Mouse (Mus musculus): ENCODE data around the gene Palm3. TPM values are rescaled to one million over a fixed set of nuclear protein-coding genes. Genes with fewer than 3 reads are reported as not detected.

Palm3 gene
- polyA plus RNA-seq, 1 experiment from 2014 or later, result 0.06 TPM

DNA sequence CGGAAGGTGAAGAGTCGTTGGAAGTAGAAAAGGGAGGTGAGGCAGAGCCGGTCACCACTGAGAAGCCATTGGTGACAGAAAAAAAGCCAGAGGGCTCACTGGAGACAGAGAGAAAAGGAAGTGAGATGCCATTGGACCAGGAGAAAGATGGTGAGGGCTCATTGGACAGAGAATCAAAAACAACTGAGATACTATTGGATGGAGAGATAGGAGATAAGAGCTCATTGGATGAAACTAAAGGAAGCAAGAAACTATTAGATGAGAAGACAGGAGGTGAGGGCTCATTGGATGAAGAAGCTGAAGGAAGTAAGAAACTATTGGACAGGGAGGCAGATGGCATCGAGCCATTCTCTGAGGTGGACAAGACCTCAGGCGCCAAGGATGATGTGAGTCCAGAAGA lies 8.0 kb downstream of the Palm3 start:
- Histone ChIP-seq H3K27me3 (peaks cover 56% of the 10 kb centered on the region), H3K4me2 (no peak overlapping the region), H3K27ac (no peak overlapping the region), H3K36me3 (no peaks in the 10 kb centered on the region), H3K4me1 (replicated peaks) (peaks cover 7% of the 10 kb centered on the region), H3K4me3 (replicated peaks) (no peak overlapping the region), H3K9me3 (replicated peaks) (no peaks in the 10 kb centered on the region), H3K9ac (no peak overlapping the region)
- 67% methylated on average over 5 of the region's 5 CpGs for WGBS (ENCODE audit: insufficient replicate concordance)
- DNase-seq (no peak), ATAC-seq (ENCODE audit: low read depth) (no peak)

DNA sequence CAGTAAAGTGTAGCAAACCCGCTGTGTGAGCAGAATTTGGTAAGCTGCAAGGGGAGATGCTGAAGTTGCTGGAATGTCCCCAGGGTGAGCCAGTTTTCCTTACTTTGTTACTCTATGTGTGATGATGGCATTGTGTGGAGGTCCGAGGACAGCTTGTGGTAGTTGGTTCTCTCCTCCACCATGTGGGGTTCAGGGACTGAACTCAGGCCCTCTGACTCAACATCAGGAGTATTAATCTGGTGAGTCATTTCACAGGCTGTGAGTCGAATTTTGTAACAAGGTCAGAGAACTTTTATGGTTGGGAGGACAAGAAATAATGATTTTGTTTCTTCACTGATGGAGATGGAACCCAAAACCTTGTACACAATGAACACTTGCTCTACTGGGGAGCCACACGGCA lies 11.5 kb downstream of the Palm3 start:
- no peaks in the 10 kb centered on the region for H3K9me3 ChIP-seq (replicated peaks)
- no peak overlapping the region for H3K4me3 ChIP-seq (replicated peaks)
- DNase-seq (no peak), ATAC-seq (ENCODE audit: low read depth) (no peak)
- no peak overlapping the region for H3K9ac ChIP-seq
- peaks cover 29% of the 10 kb centered on the region for H3K27me3 ChIP-seq
- H3K4me2 ChIP-seq, result no peak overlapping the region
- 61% methylated on average over 4 of the region's 4 CpGs for WGBS (ENCODE audit: insufficient replicate concordance)
- H3K4me1 ChIP-seq (replicated peaks), result no peaks in the 10 kb centered on the region
- H3K36me3 ChIP-seq, result no peaks in the 10 kb centered on the region
- H3K27ac ChIP-seq, result no peak overlapping the region

DNA sequence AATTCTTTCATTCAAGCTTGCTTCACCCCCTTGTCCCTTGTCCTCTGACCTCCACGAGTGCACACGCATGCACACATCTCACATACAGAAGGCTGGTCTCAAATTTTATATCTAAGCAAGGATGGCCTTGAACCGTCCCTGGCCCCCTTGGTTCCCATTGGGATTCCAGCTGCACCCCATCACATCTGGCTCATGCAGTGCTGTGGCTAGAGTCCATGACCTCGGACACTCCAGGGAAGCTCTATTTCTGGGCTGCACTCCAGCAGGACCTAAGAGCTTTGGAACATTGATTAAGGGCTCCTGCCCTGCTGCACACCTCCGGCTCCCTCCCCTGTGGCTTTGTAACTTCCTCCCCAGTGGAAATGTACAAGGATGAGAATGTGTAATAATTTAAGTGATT lies 16.7 kb downstream of the Palm3 start:
- ATAC-seq (ENCODE audit: low read depth), result no peak
- Histone ChIP-seq H3K4me3 (replicated peaks) (no peak overlapping the region), H3K27ac (no peak overlapping the region), H3K27me3 (peaks cover 47% of the 10 kb centered on the region), H3K4me1 (replicated peaks) (peaks cover 8% of the 10 kb centered on the region; the same call in 1 of the 2 replicates), H3K9me3 (replicated peaks) (no peaks in the 10 kb centered on the region), H3K36me3 (no peaks in the 10 kb centered on the region), H3K4me2 (no peak overlapping the region), H3K9ac (no peak overlapping the region)
- 62% methylated on average over 5 of the region's 5 CpGs for WGBS (ENCODE audit: insufficient replicate concordance)
- DNase-seq, result no peak

DNA sequence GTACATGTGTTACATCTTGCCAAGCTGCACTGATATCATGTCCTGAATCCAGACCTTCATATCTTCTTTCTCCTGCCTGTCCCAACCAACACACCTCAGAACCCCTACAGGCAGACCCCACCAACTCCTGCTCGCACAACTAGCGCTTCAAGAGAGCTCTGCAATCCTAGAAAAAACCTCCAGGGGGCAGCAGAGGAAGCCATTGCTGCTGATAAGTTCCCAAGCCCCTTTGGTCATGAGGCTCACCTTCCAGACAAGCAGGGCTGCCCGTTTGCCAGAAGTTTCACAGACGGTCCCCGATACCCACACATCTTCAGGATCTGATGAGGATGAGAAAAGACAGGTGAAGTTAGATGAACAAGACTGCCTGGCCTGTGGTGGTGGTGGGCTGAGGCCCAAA lies 17.8 kb downstream of the Palm3 start:
- ATAC-seq (ENCODE audit: low read depth) (no peak), DNase-seq (peak; percentile 41)
- no peaks in the 10 kb centered on the region for H3K9me3 ChIP-seq (replicated peaks)
- peaks cover 57% of the 10 kb centered on the region for H3K27me3 ChIP-seq
- no peak overlapping the region for H3K4me3 ChIP-seq (replicated peaks)
- 5% methylated on average over 5 of the region's 5 CpGs for WGBS (ENCODE audit: insufficient replicate concordance)
- peaks cover 8% of the 10 kb centered on the region; the same call in 1 of the 2 replicates for H3K4me1 ChIP-seq (replicated peaks)
- H3K27ac ChIP-seq, result no peak overlapping the region
- no peak overlapping the region for H3K4me2 ChIP-seq
- H3K9ac ChIP-seq, result no peak overlapping the region
- H3K36me3 ChIP-seq, result no peaks in the 10 kb centered on the region

DNA sequence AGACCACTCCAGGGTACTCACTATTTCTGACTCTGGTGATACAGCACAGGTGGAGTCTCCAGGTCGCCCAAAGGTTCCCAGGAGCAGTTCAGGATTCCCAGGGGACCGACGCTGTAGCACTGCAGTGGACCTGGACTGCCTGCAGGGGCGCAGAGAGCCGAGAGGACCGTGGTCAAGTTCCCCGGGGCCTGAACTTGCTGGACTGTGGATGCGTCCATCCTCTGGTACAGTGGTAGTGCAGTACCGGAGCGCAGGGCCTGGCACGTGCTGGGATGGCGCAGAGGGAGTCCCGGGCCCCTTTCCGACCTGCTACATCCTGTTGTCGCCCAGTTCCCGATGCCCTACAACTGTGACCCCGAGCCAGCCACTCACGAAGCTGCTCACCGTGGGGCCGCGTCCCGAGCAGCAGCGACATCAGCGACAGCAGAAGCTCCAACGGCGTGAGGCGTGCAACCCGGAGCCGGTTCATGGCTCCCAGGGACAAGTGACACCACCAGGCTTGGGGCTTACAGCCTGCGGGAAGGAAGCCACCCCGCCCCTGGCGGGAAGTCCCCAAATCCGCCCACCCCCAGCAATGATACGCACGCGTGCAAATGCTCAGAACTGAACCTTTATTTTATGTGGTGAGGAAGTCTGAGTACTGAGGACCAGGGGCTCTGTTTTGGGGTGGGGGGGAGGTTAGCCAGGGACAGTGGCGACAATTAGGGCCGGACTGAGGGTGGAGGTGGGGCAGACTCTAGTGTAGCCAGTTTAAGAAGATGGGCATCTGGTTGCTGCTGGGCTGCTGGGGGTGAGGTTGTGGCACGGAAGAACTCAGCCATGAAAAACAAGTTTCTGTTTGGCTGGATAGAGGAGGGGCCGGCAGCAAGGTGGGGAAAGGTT lies 21.0 kb downstream of the Palm3 start, which contains the start of gene Il27ra:
Il27ra (minus strand) TSS at position 524 of the 882 bp plus-strand sequence.
- Histone ChIP-seq H3K4me1 (replicated peaks) (peaks cover 12% of the 10 kb centered on the region; the same call in 1 of the 2 replicates), H3K27me3 (peaks cover 71% of the 10 kb centered on the region), H3K9me3 (replicated peaks) (no peaks in the 10 kb centered on the region), H3K36me3 (no peaks in the 10 kb centered on the region), H3K27ac (no peak within 1 kb of the TSS), H3K4me3 (replicated peaks) (peak within 1 kb of the TSS; percentile 42), H3K4me2 (peak within 1 kb of the TSS; percentile 57), H3K9ac (peak within 1 kb of the TSS; percentile 35; the same call in 1 of the 2 replicates)
- no peak for DNase-seq
- 3% methylated on average over 40 of the region's 40 CpGs for WGBS (ENCODE audit: insufficient replicate concordance)
- ATAC-seq (ENCODE audit: low read depth), result peak; percentile 65; the same call in 1 of the 2 replicates

DNA sequence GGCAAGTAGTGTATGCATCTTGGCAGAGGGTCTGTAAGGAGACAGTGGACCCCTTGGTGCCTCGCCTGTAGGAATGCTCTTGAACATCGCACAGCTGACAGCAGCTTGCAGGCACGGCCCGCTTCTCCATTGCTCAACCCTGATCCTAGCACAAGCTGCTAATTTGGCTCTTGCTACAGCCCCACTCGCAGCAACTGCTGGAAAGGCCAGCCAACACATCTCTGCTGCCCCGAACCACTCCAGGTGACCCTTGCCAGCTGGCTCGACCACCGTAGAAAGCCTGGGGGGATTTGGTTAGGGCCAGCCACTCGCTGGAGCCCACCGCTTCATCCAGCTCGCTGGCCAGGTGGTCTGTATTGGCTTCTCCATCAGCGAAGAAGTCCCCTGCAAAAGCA lies 21.7 kb downstream of the Palm3 start:
- peak overlapping the region; percentile 42; the same call in 1 of the 2 replicates for H3K4me3 ChIP-seq (replicated peaks)
- no peak overlapping the region for H3K9ac ChIP-seq
- H3K9me3 ChIP-seq (replicated peaks), result no peaks in the 10 kb centered on the region
- peak overlapping the region; percentile 57 for H3K4me2 ChIP-seq
- H3K4me1 ChIP-seq (replicated peaks), result peaks cover 12% of the 10 kb centered on the region; the same call in 1 of the 2 replicates
- no peak overlapping the region for H3K27ac ChIP-seq
- no peak for DNase-seq
- WGBS (ENCODE audit: insufficient replicate concordance), result 28% methylated on average over 12 of the region's 12 CpGs
- peaks cover 76% of the 10 kb centered on the region for H3K27me3 ChIP-seq
- no peak for ATAC-seq (ENCODE audit: low read depth)
- no peaks in the 10 kb centered on the region for H3K36me3 ChIP-seq

DNA sequence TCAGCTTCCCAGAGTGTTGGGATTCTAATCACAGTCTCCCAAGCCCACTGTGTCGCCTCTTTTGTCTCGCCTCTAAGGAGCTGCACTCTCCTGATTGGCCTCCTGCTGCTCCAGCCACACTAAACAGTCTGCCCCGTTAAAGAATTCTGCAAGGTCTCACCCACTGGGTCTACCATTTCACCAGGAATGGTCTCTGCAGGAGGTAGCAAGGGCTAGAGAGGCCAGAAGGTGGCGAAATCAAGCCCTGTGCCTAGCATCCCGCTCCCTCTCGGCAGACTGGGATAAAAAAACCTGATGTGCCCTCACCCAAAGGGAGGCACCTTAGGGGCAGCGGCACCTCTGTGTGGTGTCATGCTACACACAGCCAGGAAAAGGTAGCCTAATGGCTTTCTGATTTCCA lies 22.8 kb downstream of the Palm3 start:
- Histone ChIP-seq H3K4me3 (replicated peaks) (no peak overlapping the region), H3K9me3 (replicated peaks) (no peaks in the 10 kb centered on the region), H3K27me3 (peaks cover 83% of the 10 kb centered on the region), H3K4me1 (replicated peaks) (peaks cover 12% of the 10 kb centered on the region; the same call in 1 of the 2 replicates), H3K9ac (no peak overlapping the region), H3K4me2 (no peak overlapping the region), H3K27ac (no peak overlapping the region), H3K36me3 (no peaks in the 10 kb centered on the region)
- WGBS (ENCODE audit: insufficient replicate concordance), result 13% methylated on average over 7 of the region's 7 CpGs
- ATAC-seq (ENCODE audit: low read depth) (no peak), DNase-seq (no peak)

DNA sequence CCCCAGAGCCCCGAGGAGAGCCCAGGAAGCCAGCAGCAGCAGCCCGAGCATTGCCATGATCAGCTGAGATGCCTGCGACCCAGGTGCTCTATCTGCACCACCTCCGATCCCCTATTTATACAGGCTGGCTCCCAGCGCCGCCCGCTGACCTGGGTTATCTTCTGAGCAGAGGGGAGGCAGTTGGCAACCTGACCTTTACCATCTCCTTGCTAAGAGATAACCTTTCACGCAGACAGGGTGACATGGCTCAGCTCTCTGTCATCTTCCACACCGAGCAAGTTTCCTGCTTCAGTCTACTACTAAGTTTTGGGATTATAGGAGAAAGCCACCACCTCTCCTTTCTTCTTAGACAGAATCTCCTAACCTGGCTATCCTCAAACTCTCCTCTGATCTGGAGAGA lies 23.6 kb downstream of the Palm3 start, which contains the start of gene Rln3:
Rln3 (minus strand) TSS at position 101 of the 400 bp plus-strand sequence.
- H3K4me2 ChIP-seq, result no peak within 1 kb of the TSS
- no peak for ATAC-seq (ENCODE audit: low read depth)
- no peak for DNase-seq
- no peak within 1 kb of the TSS for H3K9ac ChIP-seq
- 0 out of 2 replicates have a peak within 1 kb of the TSS, but pooled peaks have one; percentile 7 for H3K4me3 ChIP-seq (replicated peaks)
- H3K27ac ChIP-seq, result no peak within 1 kb of the TSS
- peaks cover 12% of the 10 kb centered on the region; the same call in 1 of the 2 replicates for H3K4me1 ChIP-seq (replicated peaks)
- H3K27me3 ChIP-seq, result peaks cover 80% of the 10 kb centered on the region
- H3K9me3 ChIP-seq (replicated peaks), result no peaks in the 10 kb centered on the region
- WGBS (ENCODE audit: insufficient replicate concordance), result 12% methylated on average over 9 of the region's 9 CpGs
- H3K36me3 ChIP-seq, result no peaks in the 10 kb centered on the region

DNA sequence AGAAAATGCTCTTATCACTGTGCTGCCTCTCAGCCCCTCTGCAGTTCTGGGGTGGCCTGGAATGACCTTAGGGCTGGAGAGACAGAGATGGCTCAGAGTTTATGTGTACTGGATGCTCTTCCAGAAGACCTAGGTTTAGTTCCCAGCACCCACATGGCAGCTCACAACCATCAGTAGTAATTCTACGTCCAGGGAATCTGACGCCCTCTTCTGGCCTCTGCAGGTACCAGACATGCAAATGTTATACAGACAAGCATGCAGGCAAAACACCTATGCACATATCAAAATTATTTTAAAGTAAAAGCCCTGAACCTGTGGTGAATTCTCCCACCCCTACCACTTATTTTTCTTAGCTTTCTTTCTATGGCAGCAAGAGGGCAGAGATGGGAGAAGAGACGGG lies 25.2 kb downstream of the Palm3 start:
- DNase-seq (no peak), ATAC-seq (ENCODE audit: low read depth) (no peak)
- Histone ChIP-seq H3K4me2 (no peak overlapping the region), H3K4me3 (replicated peaks) (no peak overlapping the region), H3K4me1 (replicated peaks) (peaks cover 12% of the 10 kb centered on the region; the same call in 1 of the 2 replicates), H3K27ac (no peak overlapping the region), H3K9me3 (replicated peaks) (no peaks in the 10 kb centered on the region), H3K9ac (no peak overlapping the region), H3K36me3 (no peaks in the 10 kb centered on the region), H3K27me3 (peaks cover 73% of the 10 kb centered on the region)
- WGBS (ENCODE audit: insufficient replicate concordance), result 49% methylated on average over 3 of the region's 3 CpGs

DNA sequence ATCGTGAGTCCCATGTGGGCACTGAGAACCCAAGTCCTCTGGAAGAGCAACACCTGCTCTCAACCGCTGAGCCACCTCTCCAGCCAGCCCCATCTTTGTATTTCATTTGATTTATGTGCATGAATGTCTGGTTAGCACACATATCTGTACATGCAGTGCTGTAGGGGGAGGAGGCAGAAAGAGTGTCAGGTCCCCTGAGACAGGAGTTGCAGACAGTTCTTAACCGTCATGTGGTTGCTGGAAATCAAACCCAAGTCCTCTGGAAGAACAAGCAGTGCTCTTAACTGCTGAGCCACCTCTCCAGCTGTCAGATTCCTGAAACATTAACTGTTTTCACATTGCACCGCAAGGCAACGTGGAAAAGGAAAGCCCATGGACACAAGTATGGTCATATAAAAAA lies 26.9 kb downstream of the Palm3 start:
- no peaks in the 10 kb centered on the region for H3K9me3 ChIP-seq (replicated peaks)
- H3K36me3 ChIP-seq, result no peaks in the 10 kb centered on the region
- WGBS (ENCODE audit: insufficient replicate concordance), result 64% methylated on average over 5 of the region's 5 CpGs
- H3K9ac ChIP-seq, result no peak overlapping the region
- peaks cover 8% of the 10 kb centered on the region; the same call in 1 of the 2 replicates for H3K4me1 ChIP-seq (replicated peaks)
- ATAC-seq (ENCODE audit: low read depth), result no peak
- H3K4me2 ChIP-seq, result no peak overlapping the region
- H3K27me3 ChIP-seq, result peaks cover 56% of the 10 kb centered on the region
- no peak overlapping the region for H3K4me3 ChIP-seq (replicated peaks)
- H3K27ac ChIP-seq, result no peak overlapping the region
- no peak for DNase-seq

DNA sequence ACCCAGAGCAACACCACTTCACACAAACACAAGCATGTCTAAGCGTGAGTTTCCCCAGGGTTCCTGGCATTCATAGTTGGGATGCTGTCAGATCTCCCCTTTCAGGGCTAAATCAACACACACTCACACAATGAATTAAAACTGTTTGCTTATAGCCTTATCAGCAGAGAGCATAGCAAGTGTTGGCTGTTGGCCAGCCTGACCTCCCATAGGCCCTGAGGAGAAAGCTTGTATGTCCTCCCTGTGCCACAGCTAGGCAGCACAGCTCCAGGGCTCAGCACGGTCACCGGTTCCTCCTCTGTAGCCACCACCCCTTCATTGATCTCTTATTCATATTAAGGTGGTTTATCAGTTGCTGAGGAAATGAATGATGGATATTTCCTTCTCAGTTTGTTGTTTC lies 31.5 kb downstream of the Palm3 start:
- Histone ChIP-seq H3K4me3 (replicated peaks) (no peak overlapping the region), H3K27ac (no peak overlapping the region), H3K27me3 (peaks cover 24% of the 10 kb centered on the region; the same call in 1 of the 2 replicates), H3K9me3 (replicated peaks) (no peaks in the 10 kb centered on the region), H3K9ac (no peak overlapping the region), H3K36me3 (no peaks in the 10 kb centered on the region), H3K4me1 (replicated peaks) (peaks cover 4% of the 10 kb centered on the region; the same call in 1 of the 2 replicates), H3K4me2 (no peak overlapping the region)
- ATAC-seq (ENCODE audit: low read depth) (peak; percentile 58; the same call in 1 of the 2 replicates), DNase-seq (no peak)
- 55% methylated on average over 3 of the region's 3 CpGs for WGBS (ENCODE audit: insufficient replicate concordance)
